Mouse (Mus musculus): ENCODE results near the gene Mrpl58. TPM values are rescaled to one million over a fixed set of nuclear protein-coding genes. Genes with fewer than 3 reads are reported as not detected.

Gene Mrpl58
- polyA plus RNA-seq, 1 experiment, result 166 TPM

DNA sequence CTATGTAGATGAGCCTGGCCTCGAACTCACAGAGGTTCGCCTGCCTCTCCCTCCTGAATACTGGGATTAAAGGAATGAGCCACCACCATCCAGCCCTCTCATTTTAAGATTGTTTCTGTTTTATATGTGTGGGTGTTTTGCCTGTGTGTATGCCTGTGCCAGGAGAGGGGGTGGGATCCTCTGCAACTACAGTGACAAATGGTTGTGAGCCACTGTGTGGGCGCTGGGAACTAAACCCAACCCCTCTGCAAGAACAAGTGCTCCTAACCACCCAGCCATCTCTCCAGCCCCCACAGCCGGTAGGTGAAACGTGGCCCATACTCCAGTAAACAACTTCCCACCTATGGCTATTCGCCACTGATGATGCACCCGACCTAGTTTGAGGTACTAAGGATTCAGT is 12.2 kb upstream of the Mrpl58 start:
- Histone ChIP-seq H3K4me1 (replicated peaks; ENCODE audit: control insufficient read depth, insufficient read depth, low read length) (no peaks in the 10 kb centered on the region), H3K36me3 (ENCODE audit: control insufficient read depth, insufficient read depth, low read length) (no peaks in the 10 kb centered on the region), H3K27ac (ENCODE audit: control insufficient read depth, insufficient read depth, low read length) (no peak overlapping the region), H3K27me3 (ENCODE audit: control insufficient read depth, insufficient read depth, low read length) (no peaks in the 10 kb centered on the region), H3K4me3 (ENCODE audit: control insufficient read depth, insufficient read depth, low read length) (no peak overlapping the region)
- 97% methylated on average over 7 of the region's 7 CpGs for WGBS
- DNase-seq, result no peak
- no peak for TF ChIP-seq CTCF (IDR thresholded peaks at IDR 0.05; ENCODE audit: borderline replicate concordance, control insufficient read depth, extremely low read depth, insufficient read depth, low read length, poor library complexity)
- no peak for TF ChIP-seq POLR2A (IDR thresholded peaks at IDR 0.05; ENCODE audit: control insufficient read depth, extremely low read depth, insufficient read depth, low read length, poor library complexity)

- Histone ChIP-seq H3K27ac (ENCODE audit: control insufficient read depth, insufficient read depth, low read length) (no peak overlapping the region), H3K27me3 (ENCODE audit: control insufficient read depth, insufficient read depth, low read length) (no peaks in the 10 kb centered on the region), H3K4me1 (replicated peaks; ENCODE audit: control insufficient read depth, insufficient read depth, low read length) (no peaks in the 10 kb centered on the region), H3K36me3 (ENCODE audit: control insufficient read depth, insufficient read depth, low read length) (no peaks in the 10 kb centered on the region), H3K4me3 (ENCODE audit: control insufficient read depth, insufficient read depth, low read length) (no peak overlapping the region)
- 90% methylated on average over 34 of the region's 34 CpGs for WGBS
- no peak for DNase-seq
- TF ChIP-seq POLR2A (IDR thresholded peaks at IDR 0.05; ENCODE audit: control insufficient read depth, extremely low read depth, insufficient read depth, low read length, poor library complexity), result no peak
- no peak for TF ChIP-seq CTCF (IDR thresholded peaks at IDR 0.05; ENCODE audit: borderline replicate concordance, control insufficient read depth, extremely low read depth, insufficient read depth, low read length, poor library complexity)
These were observed 9.7 kb upstream of the Mrpl58 start for GRCm38 (mm10) chr11:115393721-115394325.

DNA sequence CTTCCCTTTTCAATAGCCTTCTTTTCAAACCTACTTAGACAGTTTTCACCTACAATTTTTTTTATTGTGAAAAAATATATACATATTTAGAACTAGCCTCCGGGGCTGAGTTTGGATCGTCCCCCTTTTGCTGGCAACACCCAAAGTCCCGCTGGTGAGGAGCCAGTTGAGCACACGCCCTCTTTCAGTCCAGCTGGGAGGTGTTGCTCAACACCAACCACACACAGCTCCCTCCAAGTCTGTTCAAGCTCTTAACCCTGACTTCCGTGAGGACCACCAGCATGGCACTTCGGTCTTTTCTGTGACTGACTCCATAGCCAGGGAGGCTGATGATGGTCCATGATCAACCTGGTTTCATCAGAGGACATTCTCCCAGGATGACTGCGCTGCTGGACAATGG is 5.5 kb upstream of the Mrpl58 start:
- Histone ChIP-seq H3K4me1 (replicated peaks; ENCODE audit: control insufficient read depth, insufficient read depth, low read length) (no peaks in the 10 kb centered on the region), H3K27me3 (ENCODE audit: control insufficient read depth, insufficient read depth, low read length) (no peaks in the 10 kb centered on the region), H3K36me3 (ENCODE audit: control insufficient read depth, insufficient read depth, low read length) (no peaks in the 10 kb centered on the region), H3K27ac (ENCODE audit: control insufficient read depth, insufficient read depth, low read length) (no peak overlapping the region), H3K4me3 (ENCODE audit: control insufficient read depth, insufficient read depth, low read length) (no peak overlapping the region)
- no peak for DNase-seq
- TF ChIP-seq CTCF (IDR thresholded peaks at IDR 0.05; ENCODE audit: borderline replicate concordance, control insufficient read depth, extremely low read depth, insufficient read depth, low read length, poor library complexity), result no peak
- no peak for TF ChIP-seq POLR2A (IDR thresholded peaks at IDR 0.05; ENCODE audit: control insufficient read depth, extremely low read depth, insufficient read depth, low read length, poor library complexity)
- 88% methylated on average over 7 of the region's 7 CpGs for WGBS

DNA sequence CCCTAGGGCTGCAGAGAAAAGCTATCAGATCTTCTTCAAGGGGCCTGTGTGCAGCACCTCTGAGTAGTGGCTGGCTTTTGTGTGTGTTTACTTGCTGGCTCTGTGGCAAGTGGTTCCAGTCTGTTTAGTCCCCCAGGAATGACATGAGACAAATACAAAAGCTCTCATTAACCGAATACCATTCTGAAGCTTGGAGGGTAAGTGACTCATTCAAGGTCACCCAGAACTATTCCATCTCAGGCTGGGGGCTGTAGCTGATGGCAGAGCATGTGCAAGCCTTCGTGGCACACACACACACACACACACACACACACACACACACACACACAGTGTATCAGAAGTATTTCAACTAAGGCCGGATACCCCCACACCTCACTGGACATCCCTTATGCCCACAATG is 3.4 kb upstream of the Mrpl58 start:
- H3K27me3 ChIP-seq (ENCODE audit: control insufficient read depth, insufficient read depth, low read length), result no peaks in the 10 kb centered on the region
- 88% methylated on average over 3 of the region's 3 CpGs for WGBS
- H3K4me3 ChIP-seq (ENCODE audit: control insufficient read depth, insufficient read depth, low read length), result no peak overlapping the region
- no peak for DNase-seq
- no peaks in the 10 kb centered on the region for H3K36me3 ChIP-seq (ENCODE audit: control insufficient read depth, insufficient read depth, low read length)
- peaks cover 6% of the 10 kb centered on the region for H3K4me1 ChIP-seq (replicated peaks; ENCODE audit: control insufficient read depth, insufficient read depth, low read length)
- TF ChIP-seq CTCF (IDR thresholded peaks at IDR 0.05; ENCODE audit: borderline replicate concordance, control insufficient read depth, extremely low read depth, insufficient read depth, low read length, poor library complexity), result no peak
- TF ChIP-seq POLR2A (IDR thresholded peaks at IDR 0.05; ENCODE audit: control insufficient read depth, extremely low read depth, insufficient read depth, low read length, poor library complexity), result no peak
- no peak overlapping the region for H3K27ac ChIP-seq (ENCODE audit: control insufficient read depth, insufficient read depth, low read length)

DNA sequence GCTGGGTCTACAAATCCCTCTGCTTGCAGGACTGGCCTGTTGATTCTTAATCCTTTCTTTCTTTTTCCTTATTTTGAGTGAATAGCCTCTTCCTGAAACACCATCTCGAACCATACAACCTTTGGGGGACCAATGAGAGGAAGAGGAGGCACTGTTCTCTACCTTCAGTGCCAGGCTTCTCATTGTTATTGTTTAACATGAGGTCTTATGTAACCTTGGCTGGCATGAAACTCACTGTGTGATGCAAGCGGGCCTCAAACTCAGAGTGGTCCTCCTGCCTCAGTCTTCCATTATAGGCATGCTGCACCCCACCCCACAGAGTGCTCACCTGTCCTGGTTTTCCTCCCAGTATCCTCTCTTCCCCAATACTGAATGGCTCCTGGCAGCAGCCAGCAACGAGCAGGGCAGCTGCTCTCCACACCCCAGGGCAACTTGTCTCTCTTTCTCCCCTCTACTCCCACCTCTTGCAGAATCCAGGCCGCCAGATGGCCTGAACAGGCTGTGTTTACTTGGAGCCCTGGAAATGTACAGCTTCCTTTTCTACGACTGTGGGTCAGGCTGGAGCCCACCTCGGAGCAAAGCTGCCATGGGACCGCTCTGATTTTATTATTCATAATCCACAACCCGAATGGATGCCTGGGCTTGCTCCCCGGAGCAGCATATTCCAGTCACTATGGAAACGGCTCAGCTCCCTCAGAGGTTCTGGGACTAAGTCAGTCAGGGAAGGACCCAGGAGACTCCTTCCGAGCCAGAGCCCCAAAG is 2.7 kb upstream of the Mrpl58 start:
- Histone ChIP-seq H3K4me3 (ENCODE audit: control insufficient read depth, insufficient read depth, low read length) (no peak overlapping the region), H3K27me3 (ENCODE audit: control insufficient read depth, insufficient read depth, low read length) (no peaks in the 10 kb centered on the region), H3K36me3 (ENCODE audit: control insufficient read depth, insufficient read depth, low read length) (no peaks in the 10 kb centered on the region), H3K4me1 (replicated peaks; ENCODE audit: control insufficient read depth, insufficient read depth, low read length) (peaks cover 11% of the 10 kb centered on the region), H3K27ac (ENCODE audit: control insufficient read depth, insufficient read depth, low read length) (no peak overlapping the region)
- 74% methylated on average over 11 of the region's 11 CpGs for WGBS
- TF ChIP-seq CTCF (IDR thresholded peaks at IDR 0.05; ENCODE audit: borderline replicate concordance, control insufficient read depth, extremely low read depth, insufficient read depth, low read length, poor library complexity) (no peak), POLR2A (IDR thresholded peaks at IDR 0.05; ENCODE audit: control insufficient read depth, extremely low read depth, insufficient read depth, low read length, poor library complexity) (no peak)
- DNase-seq, result no peak

- 91% methylated on average over 6 of the region's 6 CpGs for WGBS
- TF ChIP-seq POLR2A (IDR thresholded peaks at IDR 0.05; ENCODE audit: control insufficient read depth, extremely low read depth, insufficient read depth, low read length, poor library complexity) (no peak), CTCF (IDR thresholded peaks at IDR 0.05; ENCODE audit: borderline replicate concordance, control insufficient read depth, extremely low read depth, insufficient read depth, low read length, poor library complexity) (no peak)
- peak overlapping the region; percentile 98 for H3K27ac ChIP-seq (ENCODE audit: control insufficient read depth, insufficient read depth, low read length)
- no peak for DNase-seq
- peaks cover 6% of the 10 kb centered on the region for H3K36me3 ChIP-seq (ENCODE audit: control insufficient read depth, insufficient read depth, low read length)
- H3K4me3 ChIP-seq (ENCODE audit: control insufficient read depth, insufficient read depth, low read length), result no peak overlapping the region
- H3K27me3 ChIP-seq (ENCODE audit: control insufficient read depth, insufficient read depth, low read length), result no peaks in the 10 kb centered on the region
- H3K4me1 ChIP-seq (replicated peaks; ENCODE audit: control insufficient read depth, insufficient read depth, low read length), result peaks cover 55% of the 10 kb centered on the region
These were observed 2.2 kb downstream of the Mrpl58 start for GRCm38 (mm10) chr11:115405723-115406122.

Data from thymus, adult 2 months (tissue).